Mouse (Mus musculus): Measurements from ENCODE around the gene Ugt1a7c.

Ugt1a7c gene

DNA sequence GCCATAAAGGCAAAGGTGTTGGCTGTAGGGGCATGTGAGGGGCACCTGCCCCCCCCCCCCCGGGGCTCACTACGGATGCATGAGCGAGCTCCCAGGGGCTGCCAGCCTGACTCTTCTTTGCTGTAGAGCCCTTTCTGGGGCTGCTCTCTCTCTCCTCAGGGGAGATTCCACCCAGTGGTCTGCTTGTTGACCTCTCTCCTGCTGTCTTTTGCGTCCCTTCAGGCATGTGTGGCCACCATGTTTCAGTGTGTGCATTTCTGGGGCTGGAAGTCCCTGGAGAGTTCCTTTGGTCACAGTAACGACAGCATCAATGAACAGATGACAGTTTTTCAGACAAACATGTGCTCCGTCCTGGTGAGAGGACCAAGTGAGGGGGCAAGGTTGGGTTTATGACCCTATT, 163.5 kb downstream of the Ugt1a7c start:
- in situ Hi-C loops (cut with MboI; ENCODE audit: low sequenced_read_pairs) = no loop called here

DNA sequence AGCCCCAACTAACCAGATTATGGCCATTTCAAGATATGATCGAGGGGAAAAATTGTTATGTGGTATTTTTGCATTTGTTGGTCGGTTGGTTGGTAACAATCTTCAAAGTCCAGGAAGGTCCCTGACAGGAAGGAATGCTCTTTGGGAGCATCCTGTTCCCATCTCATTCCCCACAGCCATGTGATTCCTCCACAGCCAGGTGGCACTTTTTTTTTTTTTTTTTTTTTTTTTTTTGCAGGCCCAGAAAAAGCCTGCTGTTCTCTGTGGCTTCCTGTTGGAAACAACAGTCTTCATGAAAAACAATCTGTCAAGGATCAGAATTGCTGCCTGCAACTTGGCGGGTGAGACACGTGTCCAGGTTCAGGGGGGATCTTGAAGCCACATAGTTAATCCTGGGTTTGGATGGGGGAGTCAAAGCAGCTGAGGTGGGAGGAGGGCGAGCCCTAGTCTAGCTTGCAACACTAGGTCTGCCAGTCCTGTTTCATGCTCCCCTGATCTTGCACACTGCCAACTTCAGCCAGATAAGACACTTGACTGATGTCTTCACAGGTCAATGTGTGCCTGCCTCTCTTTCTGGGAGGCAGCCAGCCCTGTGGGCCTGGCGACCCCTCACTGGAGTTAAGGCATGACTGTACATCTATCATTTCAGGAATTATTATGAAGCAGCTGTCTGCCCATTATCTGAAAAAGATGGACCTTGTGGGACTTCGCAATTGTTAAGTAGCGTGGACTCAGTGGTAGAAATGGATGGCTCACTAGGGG, 164.2 kb downstream of the Ugt1a7c start:
- in situ Hi-C loops (cut with MboI; ENCODE audit: low sequenced_read_pairs) = no loop called here

DNA sequence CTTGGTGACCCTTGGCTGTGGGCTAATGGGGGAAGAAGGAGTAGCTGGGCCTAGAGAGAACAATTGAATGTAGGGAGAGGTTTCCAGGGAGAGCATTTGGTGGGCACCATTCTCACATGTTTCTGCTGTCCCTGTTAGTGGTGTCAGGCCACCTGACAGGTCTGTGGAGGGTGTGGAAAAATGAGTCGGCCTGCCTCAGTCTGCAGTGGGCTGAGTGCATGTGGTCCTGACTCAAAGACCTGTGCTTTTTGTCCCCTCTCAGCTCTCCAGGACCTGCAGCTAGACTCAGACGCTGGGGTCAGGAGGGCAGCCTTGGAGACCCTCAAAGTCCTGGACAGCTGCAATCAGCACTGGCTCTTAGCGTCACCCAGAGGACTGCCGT, 164.8 kb downstream of the Ugt1a7c start:
- in situ Hi-C loops (cut with MboI; ENCODE audit: low sequenced_read_pairs) = no loop called here

DNA sequence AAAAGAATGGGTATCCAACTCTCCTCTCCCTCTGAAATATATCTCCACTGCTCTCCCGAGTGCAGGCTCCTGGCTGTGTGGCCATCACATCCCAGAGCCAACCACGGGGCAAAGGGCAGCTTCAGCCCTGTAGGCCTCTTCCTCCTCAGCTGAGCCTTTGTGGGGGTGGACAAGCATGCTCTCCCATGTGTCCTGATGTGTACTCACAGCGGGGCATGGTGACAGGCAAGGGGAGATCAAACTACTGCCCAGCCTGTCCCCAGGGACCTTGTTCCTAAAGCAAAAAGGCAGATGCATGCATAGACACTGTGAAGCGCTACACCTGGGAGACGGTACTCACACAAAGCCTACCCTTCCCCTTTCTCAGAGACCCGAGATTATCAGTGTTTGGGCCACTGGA, 165.3 kb downstream of the Ugt1a7c start:
- in situ Hi-C loops (cut with MboI; ENCODE audit: low sequenced_read_pairs) = no loop called here

DNA sequence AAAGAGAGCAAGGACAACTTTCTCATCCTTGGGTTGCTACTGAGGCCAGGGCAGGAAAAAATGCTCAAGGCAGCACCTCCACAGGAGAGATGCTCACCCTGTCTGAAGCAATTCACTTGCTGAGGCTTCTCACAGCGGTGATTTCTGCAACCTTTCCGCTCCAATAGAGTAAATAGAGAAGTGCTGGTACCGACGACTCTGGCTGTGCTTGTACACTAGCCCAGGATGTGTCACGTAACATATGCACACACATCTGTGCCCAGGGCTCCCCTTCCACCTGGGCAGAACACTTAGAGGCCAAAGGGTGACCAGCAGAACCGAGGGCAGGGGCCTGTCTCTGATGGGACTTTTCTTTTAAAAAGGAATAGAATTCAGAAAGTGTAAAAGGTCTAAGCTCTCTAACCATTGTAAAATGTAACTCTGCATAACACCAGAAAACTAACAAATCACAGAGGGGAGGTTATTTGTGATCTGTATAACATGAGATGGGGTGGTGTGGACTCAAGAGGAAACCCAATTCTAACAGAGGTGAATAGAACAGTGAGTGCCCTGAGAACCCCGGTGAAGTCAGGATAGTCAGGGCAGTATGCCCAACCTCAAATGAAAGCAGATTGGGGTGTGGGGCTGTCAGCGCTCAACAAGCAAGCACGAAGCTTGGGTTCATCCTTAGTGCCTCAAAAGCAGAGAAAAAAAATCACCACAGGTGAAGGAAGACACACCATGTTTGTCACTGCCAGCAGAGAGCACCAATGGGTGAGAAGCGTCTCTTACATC, 165.9 kb downstream of the Ugt1a7c start:
- in situ Hi-C loops (cut with MboI; ENCODE audit: low sequenced_read_pairs) = no loop called here

DNA sequence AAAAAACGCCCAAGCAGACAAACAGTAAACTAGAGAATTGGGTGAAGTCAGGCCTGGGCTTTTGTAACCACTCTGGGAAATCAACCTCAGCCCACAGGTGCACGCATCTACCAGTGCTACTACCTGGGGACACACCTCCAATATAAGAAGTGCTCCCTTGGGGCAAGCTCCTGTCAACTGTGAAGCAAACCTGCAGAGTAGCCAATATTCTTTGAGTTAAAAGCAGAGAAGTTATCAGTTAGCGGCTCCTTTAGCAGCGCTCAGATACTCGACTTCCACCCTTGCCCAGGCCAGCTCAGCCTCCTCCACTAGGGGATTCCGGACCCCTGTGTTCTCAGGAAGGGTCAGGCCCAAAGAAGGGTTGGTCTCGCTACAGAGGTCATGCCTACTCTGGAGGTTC, 166.8 kb downstream of the Ugt1a7c start:
- in situ Hi-C loops (cut with MboI; ENCODE audit: low sequenced_read_pairs) = no loop called here

GRCm38 (mm10) chr1:88262255-88262654, 167.4 kb downstream of the Ugt1a7c start:
- in situ Hi-C loops (cut with MboI; ENCODE audit: low sequenced_read_pairs) = no loop called here

DNA sequence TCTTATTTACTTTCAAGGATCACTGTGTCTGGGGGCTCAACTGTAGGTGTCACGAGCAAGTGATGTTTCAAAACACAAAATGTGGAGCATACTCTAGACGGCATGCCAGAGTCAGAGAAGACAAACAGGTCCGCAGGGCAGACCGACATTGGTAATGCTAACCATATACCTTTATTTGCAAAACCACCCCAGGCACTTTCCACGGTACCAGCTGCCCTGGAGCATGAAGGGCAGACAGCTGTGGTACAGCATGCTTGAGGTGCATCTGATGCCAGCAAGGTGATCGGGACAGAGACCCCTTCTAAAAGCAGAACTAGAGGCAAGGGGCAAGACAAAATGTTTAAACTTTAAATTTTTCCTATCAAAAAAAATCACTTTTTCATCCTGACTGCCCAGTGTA, 168.1 kb downstream of the Ugt1a7c start:
- in situ Hi-C loops (cut with MboI; ENCODE audit: low sequenced_read_pairs) = no loop called here

DNA sequence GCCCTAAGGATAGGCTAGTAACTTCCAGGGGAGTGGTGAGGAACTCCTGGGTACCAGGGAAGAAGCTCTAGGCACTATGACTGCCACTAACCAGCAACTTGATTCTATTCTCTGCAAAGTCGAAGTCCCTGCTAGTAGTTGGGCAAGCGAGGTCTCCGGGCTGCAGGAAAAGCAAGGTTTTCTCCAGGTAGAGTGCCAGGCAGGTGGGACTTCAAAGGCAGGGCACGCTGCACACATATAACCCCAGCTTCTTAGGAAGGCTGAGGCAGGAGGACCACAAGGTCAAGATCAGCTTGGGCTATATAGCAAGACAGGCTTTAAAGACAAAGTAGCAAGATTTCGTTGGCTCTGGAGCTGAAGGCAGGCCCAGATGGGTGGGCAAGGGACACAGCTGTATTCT, 168.9 kb downstream of the Ugt1a7c start:
- in situ Hi-C loops (cut with MboI; ENCODE audit: low sequenced_read_pairs) = no loop called here

GRCm38 (mm10) chr1:88264237-88264868, 169.5 kb downstream of the Ugt1a7c start:
- in situ Hi-C loops (cut with MboI; ENCODE audit: low sequenced_read_pairs) = no loop called here

DNA sequence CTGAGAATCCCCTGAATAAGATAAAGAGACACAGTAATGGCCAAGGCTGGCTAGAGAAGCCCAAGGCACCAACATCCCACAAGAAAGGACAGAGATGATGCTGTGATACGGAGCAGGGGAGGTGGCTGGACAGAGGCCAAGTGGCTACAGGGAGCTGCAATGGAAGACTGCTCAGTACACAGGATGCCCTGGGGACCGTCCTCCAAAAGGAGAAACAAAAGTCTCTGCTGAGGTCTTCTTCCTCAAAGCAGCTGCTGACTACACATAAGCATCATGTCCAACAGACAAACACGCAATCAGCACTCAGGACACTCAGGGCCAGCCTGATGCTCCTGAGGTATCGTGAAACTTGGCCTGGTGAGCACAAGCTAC, 170.0 kb downstream of the Ugt1a7c start:
- in situ Hi-C loops (cut with MboI; ENCODE audit: low sequenced_read_pairs) = no loop called here

DNA sequence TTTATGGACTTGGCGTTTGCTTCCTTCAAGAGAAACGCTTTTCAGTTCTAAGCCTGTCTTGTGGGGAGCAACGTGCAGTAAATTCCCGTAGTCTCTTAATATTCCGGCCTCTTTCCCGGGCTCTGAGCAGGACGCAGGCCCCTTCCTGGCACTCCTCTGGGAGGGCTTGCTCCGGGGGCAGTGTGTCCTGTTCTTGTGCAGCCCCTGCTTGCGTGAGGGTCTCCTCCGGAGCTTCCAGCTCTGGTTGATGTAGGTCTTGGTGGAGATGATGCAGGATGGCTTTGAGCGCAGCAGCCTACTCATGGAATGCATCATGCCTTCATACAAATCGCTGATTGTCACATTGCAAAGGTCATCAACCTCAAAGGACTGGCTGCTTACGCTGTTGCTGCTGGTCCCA, 171.3 kb downstream of the Ugt1a7c start:
- in situ Hi-C loops (cut with MboI; ENCODE audit: low sequenced_read_pairs) = no loop called here

- in situ Hi-C loops (cut with MboI; ENCODE audit: low sequenced_read_pairs) = no loop called here
These were observed 172.6 kb downstream of the Ugt1a7c start for GRCm38 (mm10) chr1:88267489-88267888.

DNA sequence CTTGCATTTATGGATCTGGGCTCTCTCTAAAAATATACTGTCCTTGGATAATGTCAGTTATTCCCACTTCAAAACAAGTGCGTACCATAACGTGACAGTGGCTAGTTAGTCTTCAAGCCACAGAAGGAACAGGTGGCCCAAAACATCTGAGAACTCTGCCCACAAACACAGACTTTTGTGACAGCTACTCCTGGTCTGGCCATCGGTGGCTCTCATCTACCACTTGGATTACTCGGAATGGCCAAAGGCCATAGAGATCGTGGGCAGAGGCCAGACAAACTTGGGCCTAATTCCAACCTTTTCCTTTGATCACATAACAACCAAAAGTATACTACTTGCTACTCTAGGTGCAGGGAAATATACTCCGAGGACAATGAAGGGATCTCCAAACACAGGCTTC, 173.2 kb downstream of the Ugt1a7c start:
- in situ Hi-C loops (cut with MboI; ENCODE audit: low sequenced_read_pairs) = no loop called here
